Mouse (Mus musculus) forebrain, embryonic 14.5 days (tissue): ENCODE measurements around the gene Nhlh1. TPM values are rescaled to one million over a fixed set of nuclear protein-coding genes. Genes with fewer than 3 reads are reported as not detected.
A peak's percentile ranks its signal among the peaks of the same experiment; 100 is the strongest.

ENCODE experiments used
- ATAC-seq: fragments of 200-750 bp; cut with Nextera tagmentation; 2 replicates; pipeline ENCODE4 v1.8.0; 2017; ENCODE audit warnings: mild to moderate bottlenecking, moderate library complexity
- DNase-seq: peaks from one replicate; pipeline ENCODE4 v3.0.0-alpha.2; 2015; ENCODE audit warnings: low spot score
- H3K27ac ChIP-seq: fragments of 300-500 bp; sonication (generic); 2 replicates; pipeline ENCODE4 v1.5.1; 2014; ENCODE audit warnings: low read depth, mild to moderate bottlenecking, control low read depth, low read length, moderate library complexity
- H3K27me3 ChIP-seq: fragments of 300-500 bp; sonication (generic); replicated peaks from 2 replicates; pipeline ENCODE4 v1.6.1; 2014; ENCODE audit warnings: low read length, control low read depth, mixed read lengths; ENCODE audit not compliant: control insufficient read depth, insufficient read depth
- H3K36me3 ChIP-seq: fragments of 300-500 bp; sonication (generic); 2 replicates; pipeline ENCODE4 v1.6.1; 2014; ENCODE audit warnings: low read length, control low read depth; ENCODE audit not compliant: control insufficient read depth, insufficient read depth
- H3K4me1 ChIP-seq: fragments of 300-500 bp; sonication (generic); 2 replicates; pipeline ENCODE4 v1.6.1; 2014; ENCODE audit warnings: antibody characterized with exemption, low read length, control low read depth; ENCODE audit not compliant: control insufficient read depth, insufficient read depth
- H3K4me2 ChIP-seq: fragments of 300-500 bp; sonication (generic); 2 replicates; pipeline ENCODE4 v1.6.1; 2014; ENCODE audit warnings: mild to moderate bottlenecking, control low read depth, low read length
- H3K4me3 ChIP-seq: fragments of 300-500 bp; sonication (generic); 2 replicates; pipeline ENCODE4 v1.5.1; 2014; ENCODE audit warnings: low read depth, low read length, control low read depth
- H3K9ac ChIP-seq: fragments of 300-500 bp; sonication (generic); 2 replicates; pipeline ENCODE4 v1.6.1; 2014; ENCODE audit warnings: mild to moderate bottlenecking, low read length, control low read depth, moderate library complexity
- H3K9me3 ChIP-seq: fragments of 300-500 bp; sonication (generic); replicated peaks from 2 replicates; pipeline ENCODE4 v1.6.1; 2016; ENCODE audit warnings: low read length, control low read depth, mixed read lengths; ENCODE audit not compliant: control insufficient read depth
- WGBS: fragments of 180-500 bp; shearing (Covaris S2); extraction: QIAGEN DNeasy Blood & Tissue Kit; methylation state at CpG from one replicate; pipeline ENCODE4 v1.1.7; 2014; 5-methylcytosine and 5-hydroxymethylcytosine counted together
- polyA plus RNA-seq: library from polyadenylated mRNA; unstranded; fragments of >200 nt; fragmentation: Nextera tagmentation; extraction: Ambion mirVana; gene quantifications from 2 replicates; pipeline ENCODE4 v1.2.1, GENCODE M21; 2014

Gene Nhlh1
- polyA plus RNA-seq, 1 experiment from 2014 or later: 7.4 TPM

GRCm38 (mm10) chr1:172025201-172025904 is 32.0 kb downstream of the Nhlh1 start:
- WGBS: 15% methylated on average over 8 of the region's 8 CpGs
- Histone ChIP-seq H3K9ac (peak overlapping the region; percentile 99), H3K9me3 (no peaks in the 10 kb centered on the region), H3K27ac (peak overlapping the region; percentile 98; the same call in 1 of the 2 replicates), H3K4me1 (peaks cover 52% of the 10 kb centered on the region), H3K36me3 (0 out of 2 replicates have a peak, but pooled peaks cover 12% of the 10 kb centered on the region), H3K27me3 (no peaks in the 10 kb centered on the region), H3K4me2 (peak overlapping the region; percentile 94), H3K4me3 (peak overlapping the region; percentile 94)
- no peak for ATAC-seq
- peak; percentile 58 for DNase-seq

GRCm38 (mm10) chr1:172024140-172024895 is 33.1 kb downstream of the Nhlh1 start:
- Histone ChIP-seq H3K36me3 (peaks cover 16% of the 10 kb centered on the region; the same call in 1 of the 2 replicates), H3K9me3 (no peaks in the 10 kb centered on the region), H3K9ac (peak overlapping the region; percentile 99), H3K4me2 (peak overlapping the region; percentile 94), H3K4me3 (peak overlapping the region; percentile 94), H3K4me1 (peaks cover 62% of the 10 kb centered on the region), H3K27me3 (no peaks in the 10 kb centered on the region), H3K27ac (no peak overlapping the region)
- no peak for ATAC-seq
- DNase-seq: no peak
- 12% methylated on average over 9 of the region's 9 CpGs for WGBS

- 57% methylated on average over 8 of the region's 10 CpGs for WGBS
- H3K4me3 ChIP-seq: no peak overlapping the region
- DNase-seq: no peak
- peaks cover 90% of the 10 kb centered on the region for H3K4me1 ChIP-seq
- H3K27ac ChIP-seq: peak overlapping the region; percentile 88; the same call in 1 of the 2 replicates
- H3K9me3 ChIP-seq: no peaks in the 10 kb centered on the region
- ATAC-seq: no peak
- no peaks in the 10 kb centered on the region for H3K27me3 ChIP-seq
- peaks cover 23% of the 10 kb centered on the region; the same call in 1 of the 2 replicates for H3K36me3 ChIP-seq
- peak overlapping the region; percentile 34 for H3K4me2 ChIP-seq
- no peak overlapping the region; the same call in 1 of the 2 replicates for H3K9ac ChIP-seq
Observed at GRCm38 (mm10) chr1:172019863-172020521, 37.4 kb downstream of the Nhlh1 start.

GRCm38 (mm10) chr1:172019339-172019738 is 38.0 kb downstream of the Nhlh1 start:
- peak overlapping the region; percentile 88; the same call in 1 of the 2 replicates for H3K27ac ChIP-seq
- no peak for DNase-seq
- H3K4me3 ChIP-seq: no peak overlapping the region
- peak overlapping the region; percentile 29; the same call in 1 of the 2 replicates for H3K9ac ChIP-seq
- H3K27me3 ChIP-seq: no peaks in the 10 kb centered on the region
- no peak for ATAC-seq
- 86% methylated on average over 4 of the region's 4 CpGs for WGBS
- no peaks in the 10 kb centered on the region for H3K9me3 ChIP-seq
- peak overlapping the region; percentile 34; the same call in 1 of the 2 replicates for H3K4me2 ChIP-seq
- H3K36me3 ChIP-seq: peaks cover 23% of the 10 kb centered on the region; the same call in 1 of the 2 replicates
- peaks cover 90% of the 10 kb centered on the region for H3K4me1 ChIP-seq

- 79% methylated on average over 9 of the region's 9 CpGs for WGBS
- H3K9ac ChIP-seq: peak overlapping the region; percentile 29; the same call in 1 of the 2 replicates
Observed at GRCm38 (mm10) chr1:172018336-172019311, 38.7 kb downstream of the Nhlh1 start.

GRCm38 (mm10) chr1:172017517-172018070 is 39.8 kb downstream of the Nhlh1 start:
- peak overlapping the region; percentile 88 for H3K27ac ChIP-seq
- 0 out of 2 replicates have a peak overlapping the region, but pooled peaks have one; percentile 9 for H3K4me3 ChIP-seq
- peaks cover 26% of the 10 kb centered on the region for H3K36me3 ChIP-seq
- no peak for DNase-seq
- no peaks in the 10 kb centered on the region for H3K9me3 ChIP-seq
- no peaks in the 10 kb centered on the region for H3K27me3 ChIP-seq
- 42% methylated on average over 6 of the region's 6 CpGs for WGBS
- H3K4me1 ChIP-seq: peaks cover 92% of the 10 kb centered on the region
- H3K9ac ChIP-seq: peak overlapping the region; percentile 44
- H3K4me2 ChIP-seq: peak overlapping the region; percentile 44
- no peak; the same call in 1 of the 2 replicates for ATAC-seq

More at GRCm38 (mm10) chr1:172018336-172019311, 38.7 kb downstream of the Nhlh1 start:
- H3K4me3 ChIP-seq: no peak overlapping the region
- H3K9me3 ChIP-seq: no peaks in the 10 kb centered on the region
- H3K36me3 ChIP-seq: peaks cover 22% of the 10 kb centered on the region; the same call in 1 of the 2 replicates
- DNase-seq (no peak), ATAC-seq (no peak)
- no peaks in the 10 kb centered on the region for H3K27me3 ChIP-seq
- H3K4me1 ChIP-seq: peaks cover 90% of the 10 kb centered on the region
- peak overlapping the region; percentile 34; the same call in 1 of the 2 replicates for H3K4me2 ChIP-seq
- peak overlapping the region; percentile 88 for H3K27ac ChIP-seq

- Histone ChIP-seq H3K9ac (peak overlapping the region; percentile 44), H3K9me3 (no peaks in the 10 kb centered on the region), H3K27me3 (no peaks in the 10 kb centered on the region), H3K4me1 (peaks cover 85% of the 10 kb centered on the region), H3K27ac (peak overlapping the region; percentile 88), H3K4me3 (peak overlapping the region; percentile 9; the same call in 1 of the 2 replicates), H3K4me2 (peak overlapping the region; percentile 44), H3K36me3 (peaks cover 27% of the 10 kb centered on the region)
- 3% methylated on average over 6 of the region's 6 CpGs for WGBS
- DNase-seq (peak; percentile 93), ATAC-seq (peak; percentile 76)
Observed at GRCm38 (mm10) chr1:172016660-172017516, 40.5 kb downstream of the Nhlh1 start.
